Mouse (Mus musculus) left cerebral cortex, adult 2 months (tissue): ENCODE results near the gene Gsk3a. TPM values are rescaled to one million over a fixed set of nuclear protein-coding genes. Genes with fewer than 3 reads are reported as not detected.

Experiments used
- DNase-seq, 2 experiments: peaks; one replicate each; pipeline ENCODE4 v3.0.0; 2021 to 2022; ENCODE audit warnings: low spot score in 2 of 2, mixed read lengths in 1 of 2; ENCODE audit errors: extremely low spot score in 1 of 2
- H3K27ac ChIP-seq: fragments of 200-600 bp; 2 replicates; pipeline ENCODE4 v1.8.1; 2022
- H3K4me3 ChIP-seq: fragments of 200-600 bp; 2 replicates; pipeline ENCODE4 v1.8.1; 2022
- CTCF ChIP-seq: fragments of 200-600 bp; IDR thresholded peaks from 2 replicates; pipeline ENCODE4 v1.8.1; 2022; ENCODE audit warnings: antibody characterized with exemption, mild to moderate bottlenecking, moderate library complexity
- intact Hi-C: fragments of 180-260 bp; cut with DNase I; formaldehyde crosslinking; loops from one replicate; pipeline ENCODE4 v1.15.1; 2025
- total RNA-seq, 2 experiments: library from RNA; stranded (reverse); gene quantifications; 2 replicates each; pipeline ENCODE4 v1.2.3; 2021

The Gsk3a gene
- total RNA-seq, 2 experiments from 2014 or later = 215 to 220 TPM

DNA sequence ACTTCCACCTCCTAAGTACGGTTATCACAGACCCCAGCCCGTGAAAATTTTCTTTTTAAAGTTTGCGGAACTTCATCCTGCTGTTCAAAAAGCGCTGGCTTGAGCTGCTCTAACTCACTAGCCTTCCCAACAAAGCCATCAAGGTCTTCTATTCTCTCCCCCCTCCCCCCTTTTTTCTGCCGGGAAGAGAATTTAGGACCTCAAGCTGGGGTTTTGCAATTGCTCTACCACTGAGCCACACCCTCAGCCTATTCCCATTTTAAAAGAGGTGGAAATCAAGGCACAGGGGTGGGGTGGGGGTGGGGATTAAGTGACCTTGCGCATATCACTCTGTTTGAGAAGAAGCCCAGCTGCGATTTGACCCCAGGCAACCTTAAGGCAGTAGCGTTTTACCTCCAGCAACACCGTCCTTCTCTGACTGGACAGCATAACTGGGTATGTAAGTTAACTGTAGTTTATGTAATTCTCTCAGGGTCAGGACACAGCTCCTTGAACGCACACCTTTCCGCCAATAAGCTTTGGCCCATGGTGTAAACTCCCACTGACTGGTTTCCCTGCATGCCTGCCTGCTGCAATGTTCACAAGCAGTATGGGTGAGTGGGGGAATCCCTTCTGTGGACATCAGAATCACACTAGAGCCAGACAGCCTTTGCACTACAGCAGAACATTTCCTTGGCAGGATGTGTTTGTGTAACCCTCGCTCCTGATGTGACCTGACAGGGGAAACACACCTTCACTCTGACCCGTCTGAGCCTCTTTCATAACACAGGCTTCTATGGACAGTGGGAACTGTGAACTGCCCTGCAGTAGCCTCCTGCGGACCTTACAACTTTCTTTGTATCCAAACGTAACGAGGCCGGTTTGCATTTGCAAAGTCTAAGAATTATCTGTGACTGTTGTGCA is 26.6 kb upstream of the Gsk3a start:
- H3K27ac ChIP-seq = no peak overlapping the region
- TF ChIP-seq CTCF = no peak
- H3K4me3 ChIP-seq = no peak overlapping the region
- intact Hi-C loops = no loop called here
- no peak for DNase-seq

DNA sequence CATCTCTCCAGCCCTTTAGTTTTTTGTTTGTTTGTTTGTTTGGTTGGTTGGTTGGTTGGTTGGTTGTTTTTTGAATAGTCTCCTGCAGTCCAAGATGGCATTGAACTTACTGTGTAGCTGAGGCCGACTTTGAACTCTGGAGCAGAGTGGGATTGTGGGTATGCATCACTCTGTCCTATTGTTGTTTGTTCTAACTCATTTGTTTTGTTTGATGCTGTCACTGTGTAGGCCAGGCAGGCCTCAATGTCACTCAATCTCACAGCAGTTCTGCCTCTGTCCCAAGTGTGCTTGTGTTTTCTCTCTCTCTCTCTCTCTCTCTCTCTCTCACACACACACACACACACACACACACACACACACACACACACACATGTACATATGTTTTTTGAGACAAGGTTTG is 24.2 kb upstream of the Gsk3a start:
- DNase-seq = no peak
- intact Hi-C loops = no loop called here
- no peak for TF ChIP-seq CTCF
- no peak overlapping the region for H3K4me3 ChIP-seq
- no peak overlapping the region for H3K27ac ChIP-seq

DNA sequence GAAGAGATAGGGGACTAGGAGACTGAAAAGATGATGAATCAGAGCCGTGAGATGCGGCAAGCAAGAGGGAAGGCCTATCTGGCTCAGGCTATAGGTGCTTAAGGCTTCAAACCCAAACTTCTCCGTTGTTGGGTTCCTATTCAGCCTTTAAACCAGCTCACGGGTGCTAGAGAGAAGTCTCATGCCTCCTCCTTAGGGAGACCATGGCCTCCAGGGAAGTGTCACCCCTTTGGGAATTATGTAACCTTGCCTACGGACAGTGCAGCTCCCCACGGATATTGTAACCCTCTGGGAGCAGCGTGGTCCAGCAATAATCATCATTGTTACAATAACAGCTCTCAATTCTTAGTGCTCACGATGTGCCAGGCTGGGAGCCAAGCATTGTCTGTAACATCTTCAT is 14.2 kb upstream of the Gsk3a start:
- Histone ChIP-seq H3K27ac (peak overlapping the region; percentile 96), H3K4me3 (peak overlapping the region; percentile 75)
- no peak for TF ChIP-seq CTCF
- DNase-seq = no peak
- intact Hi-C loops = loop anchor here (1.0 kb wide), 1 partner anchor 15 kb away; the partner anchor contains the start of gene Cic

DNA sequence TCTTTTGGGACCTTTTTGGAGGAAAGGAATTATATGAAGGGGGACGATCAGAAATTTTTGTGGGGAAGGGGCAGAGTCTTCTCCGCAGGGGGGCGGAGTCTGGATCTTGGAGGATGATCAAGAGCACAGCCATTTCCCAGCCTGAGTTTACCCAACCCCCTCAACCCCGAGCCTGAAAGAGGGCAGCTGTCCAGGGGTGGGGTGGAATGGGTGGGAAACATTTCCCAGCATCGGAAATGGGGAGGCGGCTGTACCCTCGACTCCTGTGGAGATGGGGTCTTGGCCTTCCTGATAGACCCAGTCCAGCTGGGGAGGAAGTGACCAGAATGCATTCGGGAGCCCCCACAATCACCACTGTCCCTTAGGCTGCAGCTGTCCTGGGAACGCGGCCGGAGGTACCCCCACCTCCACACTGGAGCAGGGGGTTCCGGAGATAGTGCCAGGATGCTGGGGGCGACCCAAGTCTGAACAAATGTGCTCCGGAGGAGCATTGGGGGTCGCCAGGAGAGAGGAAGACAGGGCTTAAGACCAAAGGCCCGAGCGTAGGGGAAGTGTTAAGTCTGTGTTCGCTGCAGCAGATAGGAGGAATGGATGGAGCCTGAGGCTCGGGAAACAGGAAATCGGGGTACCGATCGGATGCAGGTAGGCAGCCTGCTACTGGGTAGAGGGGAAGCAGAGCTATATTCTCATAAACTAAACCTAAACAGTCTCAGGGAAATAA is 13.6 kb upstream of the Gsk3a start:
- intact Hi-C loops = no loop called here
- peak overlapping the region; percentile 96 for H3K27ac ChIP-seq
- TF ChIP-seq CTCF = no peak
- peak overlapping the region; percentile 75 for H3K4me3 ChIP-seq
- peak in 1 of 2 experiments; percentile 28 for DNase-seq

DNA sequence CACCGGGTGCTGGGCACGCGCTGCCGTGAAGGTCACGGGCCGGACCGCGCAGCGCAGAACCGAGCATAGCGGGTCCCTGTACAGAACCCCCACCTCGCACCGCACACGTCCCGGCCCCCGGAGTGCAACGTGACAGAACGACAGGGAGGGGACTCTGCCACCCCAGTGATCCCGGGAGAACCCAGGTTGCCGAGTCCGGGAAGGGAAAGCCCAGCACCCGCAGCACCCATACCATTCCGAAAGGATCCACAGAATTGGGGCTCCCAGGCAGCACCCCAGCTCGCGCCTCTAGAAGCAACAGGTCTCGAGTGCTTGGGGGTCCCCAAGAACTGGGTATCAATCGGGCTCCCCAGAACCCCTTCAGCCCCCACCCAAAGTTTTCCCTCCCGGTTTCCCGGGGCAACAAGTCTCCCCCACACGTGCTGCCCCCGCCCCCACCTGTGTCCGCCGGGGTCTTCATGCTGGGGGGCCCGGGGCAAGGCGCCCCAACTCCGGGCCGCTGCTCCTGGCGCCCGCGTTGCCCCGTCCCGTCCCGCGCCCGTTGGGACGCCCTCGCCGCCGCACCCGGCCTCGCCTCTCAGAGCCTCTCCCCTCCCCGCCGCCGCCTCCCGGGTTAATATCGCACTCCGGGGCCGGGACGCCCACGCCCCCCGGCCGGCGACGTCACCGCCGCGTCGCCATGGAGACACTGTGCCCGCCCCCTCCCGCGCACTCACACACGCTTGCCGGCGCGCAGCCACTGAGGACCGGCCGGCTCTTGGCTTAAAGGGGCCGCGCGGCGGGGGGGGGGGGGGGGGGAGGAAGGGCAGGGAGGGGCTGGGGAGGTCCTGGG is 12.7 kb upstream of the Gsk3a start, which contains the start of gene Erf:
TSS of gene Erf (minus strand) at position 621 of the 832 bp plus-strand sequence.
- Histone ChIP-seq H3K27ac (peak within 1 kb of the TSS; percentile 99), H3K4me3 (peak within 1 kb of the TSS; percentile 75)
- intact Hi-C loops = no loop called here
- peak; percentile 97 to 98 for DNase-seq
- TF ChIP-seq CTCF = no peak

DNA sequence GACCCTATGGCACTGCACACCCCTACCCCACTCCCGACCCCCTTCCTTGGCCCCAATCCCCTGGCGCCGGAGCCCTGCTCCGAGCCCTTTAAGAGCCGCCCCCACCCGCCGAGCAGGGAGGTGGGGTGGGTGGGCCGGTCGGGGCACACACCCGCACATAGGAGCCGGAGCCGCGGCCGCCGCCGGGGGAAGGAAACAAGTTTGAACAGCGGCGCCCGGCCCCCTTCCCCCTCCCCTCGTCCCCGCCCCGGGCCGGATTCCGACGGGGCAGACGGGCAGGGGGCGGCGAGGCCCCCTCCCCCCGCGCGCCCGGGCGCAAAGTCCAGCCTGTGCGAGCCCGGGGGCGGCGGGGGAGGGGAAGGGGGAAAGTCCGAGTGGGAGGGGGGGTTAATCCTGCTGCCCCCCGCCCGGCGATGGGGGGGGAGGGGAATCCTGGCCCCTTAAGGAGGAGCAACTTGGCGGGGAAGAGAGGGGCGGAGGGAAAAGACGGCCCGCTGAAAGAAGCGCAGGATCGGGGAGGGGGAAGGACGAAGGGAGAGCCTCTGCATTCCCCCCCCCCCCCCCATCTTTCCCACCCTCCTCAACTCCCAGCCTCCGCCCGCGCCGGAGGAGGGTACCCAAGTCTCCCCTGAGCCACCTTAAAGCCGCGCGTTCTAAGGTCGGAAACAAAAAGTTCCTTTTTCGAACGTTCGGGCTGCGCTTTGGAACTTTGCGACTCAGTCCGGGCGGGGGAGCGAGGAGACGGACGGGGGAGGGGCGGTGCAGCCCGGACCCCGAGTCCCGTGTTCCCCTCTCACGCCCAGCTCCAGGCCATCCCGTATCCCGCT is 11.9 kb upstream of the Gsk3a start:
- H3K27ac ChIP-seq = peak overlapping the region; percentile 99
- peak overlapping the region; percentile 75 for H3K4me3 ChIP-seq
- no peak for TF ChIP-seq CTCF
- DNase-seq = peak; percentile 69 to 75
- intact Hi-C loops = no loop called here

DNA sequence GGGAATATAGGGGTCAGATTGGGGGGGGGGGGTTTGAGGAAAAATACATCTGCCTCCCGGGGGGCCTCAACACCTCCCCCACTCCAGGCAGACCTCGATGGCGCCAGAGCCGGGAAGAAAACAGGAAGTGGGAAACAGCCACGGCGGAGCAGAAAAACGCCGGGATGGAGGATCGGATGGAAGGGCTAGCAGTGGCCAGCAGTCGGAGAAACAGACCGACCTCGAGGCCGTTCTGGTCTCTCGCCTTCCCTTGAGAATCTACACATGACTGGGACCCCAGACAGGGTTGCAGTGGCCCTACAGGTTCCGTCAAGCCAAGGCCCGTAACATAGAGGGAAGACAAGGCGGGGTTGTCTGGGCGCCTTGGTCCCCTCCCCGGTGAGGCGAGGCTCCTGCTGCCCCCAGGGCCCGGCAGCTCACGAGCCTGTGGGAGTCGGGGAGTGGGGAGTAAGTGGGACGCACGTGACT is 11.2 kb upstream of the Gsk3a start:
- peak overlapping the region; percentile 99 for H3K27ac ChIP-seq
- peak overlapping the region; percentile 75 for H3K4me3 ChIP-seq
- intact Hi-C loops = loop anchor here (1.0 kb wide), 1 partner anchor 29 kb away; no protein-coding TSS in a partner anchor
- no peak for DNase-seq
- no peak for TF ChIP-seq CTCF

DNA sequence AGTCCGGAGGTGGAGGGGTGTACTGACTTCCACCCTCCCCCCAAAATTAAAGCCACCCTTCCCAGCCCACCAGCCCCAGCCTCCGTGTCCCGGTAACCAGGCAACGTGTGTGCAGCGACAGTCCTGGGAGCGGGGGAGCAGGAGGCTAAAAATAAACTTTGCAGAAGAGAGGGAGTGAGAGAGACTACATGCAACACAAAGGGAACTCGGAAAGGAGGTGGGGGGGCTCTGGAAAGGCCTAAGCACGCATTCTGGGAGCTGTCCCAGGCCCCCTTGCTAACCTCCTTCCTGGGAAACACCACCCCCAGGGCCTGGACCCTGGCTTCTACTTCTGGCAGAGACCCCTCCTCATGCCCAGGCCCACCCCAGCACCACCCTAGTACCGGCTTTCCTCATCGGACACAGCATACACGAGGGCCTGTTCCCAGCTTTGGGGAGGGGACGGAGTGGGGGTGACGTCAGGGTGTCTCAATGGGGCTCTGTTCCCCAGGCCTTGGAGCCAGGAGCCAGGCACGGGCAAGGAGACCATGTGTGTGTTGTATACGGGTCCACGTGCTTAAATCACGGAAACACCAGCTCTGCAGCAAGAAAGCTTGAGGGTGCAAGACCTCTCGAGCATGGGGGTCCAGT is 10.5 kb upstream of the Gsk3a start:
- intact Hi-C loops = loop anchor here (1.0 kb wide), 1 partner anchor 30 kb away; no protein-coding TSS in a partner anchor
- peak overlapping the region; percentile 75 for H3K4me3 ChIP-seq
- peak in 1 of 2 experiments; percentile 75 for DNase-seq
- TF ChIP-seq CTCF = no peak
- H3K27ac ChIP-seq = peak overlapping the region; percentile 99

DNA sequence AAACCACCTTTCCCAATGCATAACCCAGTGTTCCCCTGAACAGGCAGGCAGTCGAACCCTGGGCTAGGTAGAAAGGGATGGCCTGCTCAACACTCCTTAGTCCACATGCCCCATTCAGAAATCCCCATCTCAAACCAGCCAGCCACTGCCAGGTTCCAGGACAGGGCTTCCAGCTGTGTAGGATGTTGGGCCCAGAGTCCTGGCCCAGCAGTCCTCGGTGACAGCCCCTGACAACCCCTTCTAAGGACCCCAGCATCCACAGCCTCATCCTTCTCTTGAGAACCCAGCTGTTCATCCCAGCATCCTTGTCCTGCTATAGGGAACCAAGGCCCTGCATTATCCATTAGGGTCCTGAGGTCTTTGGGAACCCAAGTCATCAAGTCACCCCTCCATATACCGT is 9.8 kb upstream of the Gsk3a start:
- no peak for TF ChIP-seq CTCF
- Histone ChIP-seq H3K4me3 (peak overlapping the region; percentile 75), H3K27ac (peak overlapping the region; percentile 99)
- intact Hi-C loops = no loop called here
- no peak for DNase-seq

DNA sequence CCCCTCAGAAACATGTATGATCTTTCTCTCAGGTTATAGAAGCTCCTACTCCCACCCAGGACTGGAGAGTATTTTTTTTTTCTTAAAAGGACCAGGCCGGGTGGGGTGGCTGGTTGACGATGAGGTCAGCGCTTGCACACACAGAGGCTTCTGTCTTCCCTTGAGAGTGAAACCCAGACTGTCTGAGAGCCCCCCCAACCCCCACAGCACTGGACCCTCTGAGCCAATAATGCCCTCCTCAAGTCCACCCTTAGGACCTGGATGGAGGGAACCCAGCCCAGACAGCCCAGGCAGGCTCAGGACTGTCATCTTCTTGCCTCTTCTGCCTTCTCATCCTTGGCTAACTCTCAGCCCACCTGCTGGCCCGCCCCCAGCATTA is 9.1 kb upstream of the Gsk3a start:
- no peak for DNase-seq
- TF ChIP-seq CTCF = no peak
- intact Hi-C loops = no loop called here
- peak overlapping the region; percentile 99 for H3K27ac ChIP-seq
- peak overlapping the region; percentile 75 for H3K4me3 ChIP-seq
